Mouse (Mus musculus): ENCODE data around the gene Col16a1.

The Col16a1 gene

DNA sequence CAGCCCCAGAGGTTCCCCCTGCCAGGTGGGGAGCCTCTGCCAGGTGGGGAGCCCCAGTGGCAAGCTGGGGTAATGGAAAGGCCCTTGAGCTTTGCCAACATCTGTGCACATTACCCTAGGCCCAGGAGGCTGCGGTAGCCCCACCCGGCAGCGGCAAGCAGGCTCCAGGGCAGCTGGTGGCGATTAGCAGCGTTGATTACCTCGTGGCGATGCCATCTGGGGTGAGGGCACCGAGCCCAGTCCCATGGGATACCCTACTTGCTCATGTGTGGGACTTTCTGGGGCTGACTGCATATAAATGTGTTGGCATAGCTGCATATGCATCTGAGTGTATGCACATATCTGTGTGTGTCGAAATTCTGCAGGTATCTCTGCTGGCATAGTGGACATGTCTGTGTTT, 3.4 kb upstream of the Col16a1 start:
- DNase-seq (ENCODE audit: inconsistent age in 2 of 2, low spot score in 1 of 2): peak in 1 of 2 experiments; percentile 28

- DNase-seq (ENCODE audit: inconsistent age in 2 of 2, low spot score in 1 of 2): peak in 1 of 2 experiments; percentile 33
Measured at GRCm38 (mm10) chr4:130045609-130046008, 2.0 kb upstream of the Col16a1 start.

DNA sequence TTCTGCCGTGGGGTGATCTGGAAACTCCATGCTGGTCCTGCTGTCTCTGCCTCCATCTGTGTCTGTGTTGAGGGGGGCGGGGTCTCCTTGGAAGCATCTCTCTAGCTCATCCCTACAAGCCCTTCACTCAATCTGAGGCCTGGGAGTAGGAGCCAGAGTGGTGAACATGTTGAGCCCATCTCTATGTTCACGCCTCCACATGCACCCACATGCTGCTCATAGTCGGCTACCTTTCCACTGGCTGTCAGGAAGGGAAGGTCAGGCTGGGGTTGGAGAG, 501 bp downstream of the Col16a1 start:
- DNase-seq (ENCODE audit: inconsistent age in 2 of 2, low spot score in 1 of 2): no peak

DNA sequence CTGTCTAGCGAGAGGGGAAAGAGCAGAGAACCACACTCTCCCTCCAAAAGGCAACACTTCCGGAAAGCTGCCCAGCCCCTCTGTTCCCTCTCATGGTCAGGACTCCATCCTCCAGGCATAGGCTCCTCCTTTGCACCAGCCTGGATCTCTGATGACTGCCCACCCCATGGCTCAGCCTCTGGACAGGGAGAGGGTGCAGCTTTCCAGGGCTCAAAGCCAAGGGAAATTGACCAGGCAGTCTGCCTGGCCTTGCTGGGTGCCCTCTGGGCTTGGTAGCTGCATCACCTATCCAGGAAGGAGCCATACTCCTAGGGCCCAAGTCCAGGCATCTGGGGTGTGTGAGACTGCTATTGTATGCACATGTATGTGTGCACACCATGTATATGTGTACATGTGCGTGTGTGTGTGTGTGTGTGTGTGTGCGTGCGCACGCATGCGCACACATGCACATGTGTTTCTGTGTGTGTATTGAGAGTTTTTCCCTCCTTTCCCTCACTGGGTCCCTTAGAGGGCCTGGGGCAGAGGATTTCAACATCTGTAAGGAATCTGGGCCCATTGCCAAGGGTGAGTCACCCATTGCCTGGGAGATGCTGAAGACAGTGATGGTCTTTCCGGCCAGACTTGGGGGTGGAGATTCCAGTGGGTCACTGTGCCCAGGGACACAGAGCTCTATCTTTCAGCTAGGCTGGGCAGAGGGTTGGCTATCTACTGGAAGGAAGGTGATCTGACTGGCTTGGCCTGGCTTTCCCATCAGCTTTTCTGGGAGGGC, 2.6 kb downstream of the Col16a1 start:
- peak; percentile 92 to 96 for DNase-seq (ENCODE audit: inconsistent age in 2 of 2, low spot score in 1 of 2)

DNA sequence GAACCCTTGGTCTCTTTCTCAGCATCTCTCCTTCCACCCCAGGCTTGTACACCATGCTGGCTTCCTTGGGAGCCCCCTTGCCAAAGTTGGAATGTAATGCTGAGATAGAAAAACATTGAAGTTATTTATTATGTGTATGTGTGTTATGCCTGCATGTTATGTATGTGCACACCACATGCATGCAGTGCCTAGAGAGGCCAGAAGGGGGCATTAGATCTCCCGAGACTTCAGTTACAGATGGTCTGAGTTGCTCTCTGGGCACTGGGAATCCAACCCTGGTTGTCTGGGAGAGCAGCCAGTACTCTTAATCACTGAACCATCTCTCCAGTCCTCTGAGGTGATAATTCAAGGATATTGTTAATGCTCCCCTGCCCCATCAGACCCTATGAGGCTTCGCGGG, 4.6 kb downstream of the Col16a1 start:
- no peak for DNase-seq (ENCODE audit: inconsistent age in 2 of 2, low spot score in 1 of 2)

DNA sequence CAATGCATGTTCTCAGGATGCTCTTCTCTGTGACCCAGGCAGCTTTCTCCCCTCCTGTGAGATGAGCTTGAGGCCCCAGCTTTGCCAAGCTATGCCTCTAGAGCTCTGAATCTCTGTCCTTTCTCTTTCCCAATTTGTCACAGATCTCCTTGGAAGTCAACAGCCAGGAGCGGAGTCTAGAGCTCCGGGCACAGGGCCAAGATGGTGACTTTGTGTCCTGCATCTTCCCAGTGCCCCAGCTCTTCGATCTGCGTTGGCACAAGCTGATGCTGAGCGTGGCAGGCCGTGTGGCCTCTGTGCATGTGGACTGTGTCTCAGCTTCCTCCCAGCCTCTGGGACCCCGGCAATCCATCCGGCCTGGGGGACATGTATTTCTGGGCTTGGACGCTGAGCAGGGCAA, 5.5 kb downstream of the Col16a1 start:
- peak; percentile 72 to 78 for DNase-seq (ENCODE audit: inconsistent age in 2 of 2, low spot score in 1 of 2)

- no peak for DNase-seq (ENCODE audit: inconsistent age in 2 of 2, low spot score in 1 of 2)
Measured at GRCm38 (mm10) chr4:130054727-130055126, 7.1 kb downstream of the Col16a1 start.

GRCm38 (mm10) chr4:130055160-130056010, 7.7 kb downstream of the Col16a1 start:
- no peak for DNase-seq (ENCODE audit: inconsistent age in 2 of 2, low spot score in 1 of 2)

DNA sequence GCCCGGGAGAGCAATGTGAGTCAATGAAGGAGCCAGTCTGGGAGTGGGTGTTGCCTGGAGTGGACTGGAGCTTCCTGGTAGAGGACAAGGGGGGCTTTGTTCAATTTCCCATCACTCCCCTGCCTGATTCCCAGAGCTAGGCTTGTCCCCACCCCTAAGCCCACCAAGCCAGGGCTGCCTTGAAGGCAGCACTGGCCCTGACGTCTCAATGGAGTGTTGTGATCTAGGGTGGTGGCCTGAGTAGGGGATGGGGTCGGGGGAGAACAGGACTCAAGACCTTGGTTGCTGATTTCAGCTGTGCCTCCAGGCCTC, 8.3 kb downstream of the Col16a1 start:
- no peak for DNase-seq (ENCODE audit: inconsistent age in 2 of 2, low spot score in 1 of 2)

GRCm38 (mm10) chr4:130056471-130056870, 8.8 kb downstream of the Col16a1 start:
- DNase-seq (ENCODE audit: inconsistent age in 2 of 2, low spot score in 1 of 2): no peak

DNA sequence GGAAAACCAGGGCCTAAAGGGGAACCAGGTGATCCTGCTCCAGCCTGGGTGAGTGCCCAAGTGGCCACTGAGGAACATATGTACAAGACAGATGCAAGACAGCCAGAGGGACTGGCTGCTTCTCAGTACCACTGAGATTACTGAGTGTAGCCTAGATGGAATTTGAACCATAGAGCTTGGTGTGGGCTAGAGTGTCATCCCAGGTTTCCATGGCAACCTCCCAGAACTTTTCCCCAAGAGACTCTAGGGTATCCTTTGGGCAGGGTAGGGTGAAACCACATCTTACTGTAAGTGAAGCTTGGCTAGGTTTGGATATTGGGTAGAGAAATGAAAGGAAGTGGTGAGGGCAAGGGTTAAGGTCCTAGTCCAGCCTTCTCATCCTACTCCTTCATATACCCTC, 13.3 kb downstream of the Col16a1 start:
- no peak for DNase-seq (ENCODE audit: inconsistent age in 2 of 2, low spot score in 1 of 2)

DNA sequence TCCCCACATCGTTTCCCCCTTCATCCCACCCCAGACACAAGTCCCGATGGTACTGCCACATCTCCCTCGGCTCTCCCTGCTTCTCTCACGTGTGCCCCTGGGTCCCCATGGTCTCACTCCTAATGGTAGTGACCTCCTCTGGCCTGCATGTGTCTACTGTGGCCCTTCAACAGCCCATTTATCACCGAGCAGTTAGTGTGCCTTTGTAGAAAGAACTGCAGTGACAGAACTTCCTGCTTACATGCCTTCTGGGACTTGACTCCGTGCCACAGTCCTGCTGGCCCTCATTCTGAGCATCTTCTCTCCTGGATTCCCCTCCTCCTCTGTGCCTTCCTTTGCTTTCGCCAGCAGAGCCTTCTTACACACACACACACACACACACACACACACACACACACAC, 15.6 kb downstream of the Col16a1 start:
- no peak for DNase-seq (ENCODE audit: inconsistent age in 2 of 2, low spot score in 1 of 2)

DNA sequence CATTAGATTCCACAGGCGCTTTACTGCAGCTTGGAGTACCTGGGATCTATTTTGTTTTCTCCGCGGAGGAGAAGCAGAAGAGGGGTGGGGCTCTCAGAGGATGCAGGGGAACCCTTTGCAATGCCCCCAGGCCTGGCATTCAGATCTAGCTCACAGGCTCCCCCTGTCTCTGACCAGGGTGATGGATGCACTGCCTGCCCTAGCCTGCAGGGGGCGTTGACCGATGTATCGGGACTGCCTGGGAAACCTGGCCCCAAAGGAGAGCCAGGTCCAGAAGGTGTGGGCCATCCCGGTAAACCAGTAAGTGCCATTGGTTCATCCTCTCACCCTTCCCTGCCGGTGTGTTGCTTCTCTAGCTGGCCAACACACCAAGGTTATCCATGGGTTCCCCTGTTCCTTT, 19.2 kb downstream of the Col16a1 start:
- peak; percentile 48 to 76 for DNase-seq (ENCODE audit: inconsistent age in 2 of 2, low spot score in 1 of 2)

DNA sequence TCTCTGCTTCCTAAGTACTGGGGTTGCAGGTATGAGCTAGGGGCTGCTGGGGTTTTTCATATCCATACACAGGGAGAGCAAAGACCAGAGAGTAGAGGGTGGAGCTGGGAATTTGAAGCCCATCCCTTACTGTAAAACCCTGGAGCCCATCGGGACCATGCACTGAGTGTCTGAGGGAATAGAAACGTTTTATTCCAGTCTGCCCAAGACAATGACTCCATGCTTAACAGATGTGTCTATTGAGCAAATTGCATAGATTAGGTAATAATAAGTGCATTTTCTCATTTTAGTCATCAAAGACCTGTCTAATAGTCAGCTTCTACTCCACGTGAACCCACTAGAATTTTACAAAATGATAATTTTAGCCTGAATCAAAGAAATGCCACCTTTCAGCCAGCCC, 22.9 kb downstream of the Col16a1 start:
- no peak for DNase-seq (ENCODE audit: inconsistent age in 2 of 2, low spot score in 1 of 2)

DNA sequence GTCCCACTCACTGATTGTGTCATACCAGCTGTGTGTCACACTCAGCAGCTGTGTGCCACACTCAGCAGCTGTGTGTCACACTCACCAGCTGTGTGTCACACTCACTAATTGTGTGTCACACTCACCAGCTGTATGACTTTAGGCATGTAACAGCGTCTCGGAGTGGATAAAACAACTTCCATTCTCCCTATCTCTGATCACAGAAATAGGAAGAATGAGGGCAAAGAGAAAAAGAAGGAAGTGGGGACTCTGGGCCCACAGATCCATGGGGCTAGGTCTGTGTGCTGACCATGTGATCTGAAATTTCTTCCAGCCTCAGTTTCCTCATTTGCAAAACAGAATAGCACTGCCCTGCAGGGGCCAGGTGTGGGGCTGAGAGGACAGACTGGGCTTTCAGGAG, 24.1 kb downstream of the Col16a1 start:
- no peak for DNase-seq (ENCODE audit: inconsistent age in 2 of 2, low spot score in 1 of 2)

DNA sequence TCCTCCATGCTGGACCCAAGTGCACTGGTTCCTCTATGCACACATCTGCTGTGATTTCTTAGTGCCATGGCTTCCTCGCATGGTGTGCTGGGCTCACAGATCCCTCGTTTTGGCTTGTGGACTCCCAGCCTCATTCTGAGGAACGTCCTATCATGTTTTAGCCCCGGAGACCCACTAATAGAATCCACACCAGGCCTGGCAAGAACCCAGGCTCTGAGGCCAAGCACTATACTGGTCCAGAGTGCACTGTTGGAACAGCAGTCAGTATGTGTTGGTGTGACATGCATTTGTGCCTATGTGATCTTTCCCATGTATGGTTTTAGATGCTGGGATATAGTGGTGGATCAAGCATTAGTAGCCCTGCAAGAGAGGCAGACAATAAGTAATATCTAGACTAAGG, 25.7 kb downstream of the Col16a1 start:
- DNase-seq (ENCODE audit: inconsistent age in 2 of 2, low spot score in 1 of 2): no peak

DNA sequence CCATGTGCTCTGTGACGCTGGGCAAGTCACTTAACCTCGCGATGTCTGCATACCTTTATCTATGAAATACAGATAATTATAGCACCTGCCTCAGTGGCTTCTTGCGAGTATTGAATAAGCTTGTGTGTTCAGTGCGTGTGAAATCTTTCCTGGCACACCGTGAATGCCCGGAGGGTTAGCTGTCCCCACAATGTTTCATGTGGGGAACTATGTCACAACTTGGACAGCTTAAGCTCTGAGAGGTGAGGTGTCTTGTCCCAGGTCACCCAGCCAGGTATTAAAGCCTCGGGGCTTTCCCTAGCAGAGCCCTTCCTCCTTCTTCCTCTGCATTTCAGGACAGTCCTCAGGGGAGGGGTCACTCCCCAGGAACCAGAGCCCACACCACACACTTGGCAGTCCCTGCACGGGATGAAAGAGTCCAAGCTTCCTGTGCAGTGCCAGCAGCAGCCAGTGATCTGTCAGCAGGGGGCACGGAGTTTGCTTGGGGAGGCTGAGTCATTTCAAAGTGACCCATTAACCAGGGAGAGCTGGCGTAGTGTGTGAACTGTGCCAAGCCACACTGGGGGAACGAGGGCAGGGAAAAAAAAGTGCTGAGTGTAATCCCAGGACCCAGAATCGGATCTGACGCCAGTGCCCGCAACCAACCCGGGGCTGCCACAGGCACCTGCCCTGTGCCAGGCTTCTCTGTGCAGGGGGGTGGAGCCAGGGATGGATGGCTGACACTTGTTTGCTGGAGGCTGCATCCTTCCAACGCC, 27.3 kb downstream of the Col16a1 start:
- peak; percentile 75 to 80 for DNase-seq (ENCODE audit: inconsistent age in 2 of 2, low spot score in 1 of 2)

DNA sequence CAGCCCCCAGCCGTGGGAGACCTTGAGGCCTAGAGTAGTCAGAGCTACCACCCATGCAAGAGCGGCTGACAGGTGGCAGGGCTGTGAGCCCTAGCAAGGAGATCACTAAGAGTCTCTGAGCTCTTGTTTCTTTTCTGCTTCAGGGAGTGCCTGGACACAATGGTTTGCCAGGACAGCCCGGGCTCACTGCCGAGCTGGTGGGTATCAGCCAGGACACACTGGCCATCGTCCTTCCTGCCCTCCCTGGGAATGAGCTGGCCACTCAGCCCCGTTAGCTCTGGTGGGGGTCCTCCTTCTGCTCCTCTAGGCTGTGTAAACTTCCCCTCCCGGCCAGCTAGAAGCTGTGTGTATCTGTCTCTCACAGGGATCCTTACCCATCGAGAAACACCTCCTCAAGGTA, 29.2 kb downstream of the Col16a1 start:
- no peak for DNase-seq (ENCODE audit: inconsistent age in 2 of 2, low spot score in 1 of 2)

GRCm38 (mm10) chr4:130078816-130079485, 31.3 kb downstream of the Col16a1 start:
- no peak for DNase-seq (ENCODE audit: inconsistent age in 2 of 2, low spot score in 1 of 2)

DNA sequence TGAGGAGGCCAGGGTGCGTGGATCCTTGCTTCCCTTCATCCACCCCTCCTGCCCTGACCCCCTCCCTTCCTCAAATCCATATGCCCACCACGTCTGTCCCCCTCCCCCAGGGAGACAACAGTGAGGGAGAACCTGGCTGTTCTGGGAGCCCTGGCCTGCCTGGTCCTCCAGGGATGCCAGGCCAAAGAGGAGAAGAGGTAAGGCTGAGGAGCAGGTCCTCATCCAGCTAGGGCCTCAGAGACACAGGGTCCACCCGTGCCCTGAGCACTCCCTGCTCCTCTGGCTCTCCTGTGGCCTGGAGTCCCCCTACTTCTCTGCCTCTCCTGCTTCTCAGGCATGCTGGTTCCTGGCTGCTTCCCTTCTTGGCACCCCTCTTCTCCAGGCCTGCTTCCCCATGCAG, 31.9 kb downstream of the Col16a1 start:
- DNase-seq (ENCODE audit: inconsistent age in 2 of 2, low spot score in 1 of 2): no peak
